Mouse (Mus musculus) right cerebral cortex, postnatal 4 days (tissue): ENCODE results near the gene Sox12.
"Not testable (repeated sequence)": the region's sequence is repeated elsewhere in the genome, so short reads cannot be mapped to it uniquely, and the experiment has no call there.

Experiments used
- DNase-seq: peaks from one replicate; pipeline ENCODE4 v3.0.0-alpha.2; 2022

Gene Sox12

GRCm38 (mm10) chr2:152397680-152398435 is at the start of gene Sox12:
TSS of gene Sox12 (minus strand) at chr2:152398063.
- DNase-seq: peak; percentile 99

GRCm38 (mm10) chr2:152447461-152447860 is 49.6 kb upstream of the Sox12 start:
- no peak for DNase-seq

- DNase-seq: no peak
Observed at GRCm38 (mm10) chr2:152446642-152447041, 48.8 kb upstream of the Sox12 start.

GRCm38 (mm10) chr2:152443281-152443680 is 45.4 kb upstream of the Sox12 start:
- DNase-seq: peak; percentile 75

- DNase-seq: no peak
Observed at GRCm38 (mm10) chr2:152442322-152442721, 44.5 kb upstream of the Sox12 start.

GRCm38 (mm10) chr2:152439833-152440232 is 42.0 kb upstream of the Sox12 start:
- DNase-seq: no peak

- DNase-seq: no peak
Observed at GRCm38 (mm10) chr2:152438963-152439362, 41.1 kb upstream of the Sox12 start.

GRCm38 (mm10) chr2:152436983-152437860 is 39.4 kb upstream of the Sox12 start:
- DNase-seq: peak; percentile 97

GRCm38 (mm10) chr2:152436405-152436901 is 38.6 kb upstream of the Sox12 start:
- DNase-seq: no peak

- DNase-seq: not testable (repeated sequence)
Observed at GRCm38 (mm10) chr2:152428481-152428880, 30.6 kb upstream of the Sox12 start.

GRCm38 (mm10) chr2:152427493-152427892 is 29.6 kb upstream of the Sox12 start:
- DNase-seq: no peak

- DNase-seq: no peak
Observed at GRCm38 (mm10) chr2:152415786-152416185, 17.9 kb upstream of the Sox12 start.

- no peak for DNase-seq
Observed at GRCm38 (mm10) chr2:152415287-152415686, 17.4 kb upstream of the Sox12 start, which contains the start of gene 6820408C15Rik. TSS of gene 6820408C15Rik (plus strand) at chr2:152415587.

- peak; percentile 84 for DNase-seq
Observed at GRCm38 (mm10) chr2:152414591-152415165, 16.8 kb upstream of the Sox12 start, which contains the start of gene Zcchc3. TSS of gene Zcchc3 (minus strand) at chr2:152415027.

GRCm38 (mm10) chr2:152413765-152414584 is 16.1 kb upstream of the Sox12 start:
- no peak for DNase-seq

- DNase-seq: no peak
Observed at GRCm38 (mm10) chr2:152413158-152413764, 15.4 kb upstream of the Sox12 start.

- no peak for DNase-seq
Observed at GRCm38 (mm10) chr2:152412526-152413157, 14.8 kb upstream of the Sox12 start.

GRCm38 (mm10) chr2:152411471-152411870 is 13.6 kb upstream of the Sox12 start:
- DNase-seq: no peak

GRCm38 (mm10) chr2:152410971-152411371 is 13.1 kb upstream of the Sox12 start:
- peak; percentile 85 for DNase-seq

- no peak for DNase-seq
Observed at GRCm38 (mm10) chr2:152409781-152410180, 11.9 kb upstream of the Sox12 start.

- peak; percentile 93 for DNase-seq
Observed at GRCm38 (mm10) chr2:152406126-152406525, 8.3 kb upstream of the Sox12 start.
